Mouse (Mus musculus) neutrophil, adult 5-6 weeks (primary cell): Measurements from ENCODE around the gene Trnp1. TPM values are rescaled to one million over a fixed set of nuclear protein-coding genes. Genes with fewer than 3 reads are reported as not detected.
A peak's percentile ranks its signal among the peaks of the same experiment; 100 is the strongest.
"Not testable (repeated sequence)": the region's sequence is repeated elsewhere in the genome, so short reads cannot be mapped to it uniquely, and the experiment has no call there.

Source experiments
- ATAC-seq: fragments of 151-379, 151-347 bp; 2 replicates; pipeline ENCODE4 v1.8.0; 2017; ENCODE audit warnings: mild to moderate bottlenecking, moderate TSS enrichment; ENCODE audit not compliant: insufficient number of reproducible peaks, poor library complexity, low FRiP score, severe bottlenecking; ENCODE audit errors: extremely low read depth
- total RNA-seq: library from RNA; stranded (forward); fragments of 200-1000 nt; gene quantifications from 2 replicates; pipeline ENCODE4 v1.2.3, GENCODE M21; 2017

Gene Trnp1
- total RNA-seq, result not detected in 2 replicates

DNA sequence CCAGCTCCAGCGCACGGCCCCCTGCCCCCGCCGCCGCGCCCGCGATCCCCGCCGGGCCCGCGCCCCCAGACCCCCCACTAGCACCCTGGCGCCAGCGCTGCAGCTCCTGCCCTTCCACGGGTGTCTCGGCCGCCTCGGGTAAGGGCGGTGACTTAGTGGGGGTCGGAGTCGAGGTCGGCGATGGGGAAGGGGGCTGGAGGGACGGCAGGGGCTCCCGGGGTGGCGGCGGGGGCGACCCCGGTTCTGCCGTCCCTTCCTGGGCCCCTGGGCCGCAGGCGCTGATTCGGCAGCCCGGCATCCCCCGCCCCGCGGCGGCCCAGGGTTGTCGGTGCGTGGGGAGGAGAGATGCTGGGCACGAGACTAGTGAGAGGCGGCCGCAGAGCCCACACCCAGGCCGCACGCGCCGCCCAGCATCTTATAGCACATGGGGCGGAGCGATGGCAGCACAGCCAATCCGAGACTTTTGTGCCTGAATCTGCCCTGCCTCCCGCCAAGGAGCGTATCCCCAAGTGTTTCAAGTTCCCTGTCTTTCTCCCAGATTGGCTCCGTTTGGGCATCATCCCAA lies at the start of gene Trnp1:
Gene Trnp1 (minus strand): TSS at position 391 of the 565 bp plus-strand sequence.
- ATAC-seq, result no peak

- peak; percentile 97 for ATAC-seq
Observed at GRCm38 (mm10) chr4:133545272-133546231, 47.2 kb upstream of the Trnp1 start, which contains the start of gene Nudc. Gene Nudc (minus strand): TSS chr4:133545996.

GRCm38 (mm10) chr4:133536652-133537051 lies 38.3 kb upstream of the Trnp1 start:
- ATAC-seq, result no peak

GRCm38 (mm10) chr4:133536081-133536480 lies 37.7 kb upstream of the Trnp1 start:
- ATAC-seq, result no peak

GRCm38 (mm10) chr4:133532777-133533176 lies 34.4 kb upstream of the Trnp1 start:
- no peak for ATAC-seq

DNA sequence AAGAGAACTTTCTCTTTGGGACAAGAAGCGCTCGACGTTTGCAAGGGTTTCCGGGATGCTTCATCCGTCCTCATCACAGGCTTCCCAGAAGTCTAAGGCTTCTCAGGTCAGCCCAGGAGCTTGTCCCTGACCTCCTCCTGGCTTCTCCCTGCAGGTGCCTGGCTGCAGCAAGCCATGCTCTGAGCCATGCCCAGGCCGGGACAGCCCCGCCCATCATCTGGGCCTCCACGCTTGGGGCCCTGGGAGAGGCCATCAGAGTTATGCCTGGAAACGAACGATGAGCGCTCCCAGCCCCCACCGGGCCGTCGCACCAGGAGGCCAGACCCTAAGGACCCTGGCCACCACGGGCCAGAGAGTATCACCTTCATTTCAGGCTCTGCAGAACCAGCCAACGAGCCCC lies 29.4 kb upstream of the Trnp1 start:
- ATAC-seq, result no peak

DNA sequence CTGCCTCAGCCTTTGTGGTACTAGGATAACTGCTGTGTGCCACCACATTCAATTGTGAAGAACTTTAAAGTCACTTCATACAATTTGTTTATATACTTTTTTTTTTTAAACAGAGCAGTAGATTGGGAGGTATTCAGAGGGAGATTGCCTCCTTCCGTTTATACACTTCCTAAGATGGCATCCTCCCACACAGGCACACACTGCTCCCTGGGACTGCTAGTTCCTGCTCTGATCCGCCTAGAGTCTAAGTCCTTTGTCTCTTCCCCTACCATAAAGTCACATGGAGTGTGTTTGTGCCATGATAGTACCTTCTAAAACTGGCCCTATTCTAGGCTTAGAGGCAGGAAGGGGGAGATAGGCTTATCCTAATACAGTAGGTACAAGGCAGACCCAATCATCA lies 23.2 kb upstream of the Trnp1 start:
- no peak for ATAC-seq

DNA sequence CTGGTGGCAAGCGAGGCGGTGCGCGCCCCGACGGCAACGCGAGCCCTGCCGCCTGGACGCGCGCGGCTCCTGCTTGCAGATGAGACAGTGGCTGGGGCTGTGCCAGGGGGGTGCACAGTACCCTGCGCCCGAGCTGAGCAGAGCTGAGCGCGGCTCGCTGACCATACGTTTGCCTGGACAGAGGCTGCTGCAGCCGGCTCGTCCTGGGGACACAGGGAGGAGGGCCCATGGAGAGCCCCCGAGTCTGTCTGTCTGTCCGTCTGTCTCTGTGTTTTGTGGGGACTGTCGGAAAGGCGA lies 21.0 kb upstream of the Trnp1 start:
- ATAC-seq, result no peak

GRCm38 (mm10) chr4:133518601-133519368 lies 20.4 kb upstream of the Trnp1 start, which contains the start of gene Kdf1:
Gene Kdf1 (plus strand): TSS chr4:133518963.
- ATAC-seq, result no peak

DNA sequence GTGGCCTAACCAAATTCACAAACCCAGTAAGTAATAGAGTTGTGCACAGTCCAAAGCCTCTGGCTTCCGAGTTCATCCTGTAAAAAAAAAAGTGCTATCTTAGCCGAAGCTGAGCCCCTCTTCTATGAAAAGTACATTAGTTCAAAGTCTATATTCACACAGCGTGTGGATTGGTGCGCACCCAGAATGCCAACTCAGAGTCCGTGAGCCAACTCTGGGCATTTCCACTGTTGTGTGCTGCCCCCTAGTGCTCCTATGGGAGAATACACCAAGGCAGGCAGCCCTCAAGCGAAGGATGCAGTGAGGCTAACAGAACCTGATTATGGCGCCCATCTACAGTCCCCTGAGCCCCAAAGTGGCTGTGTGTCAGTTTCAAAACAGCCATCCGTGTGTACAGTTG lies 14.6 kb upstream of the Trnp1 start:
- peak; percentile 69 for ATAC-seq

- ATAC-seq, result not testable (repeated sequence)
Observed at GRCm38 (mm10) chr4:133512511-133512910, 14.2 kb upstream of the Trnp1 start.

DNA sequence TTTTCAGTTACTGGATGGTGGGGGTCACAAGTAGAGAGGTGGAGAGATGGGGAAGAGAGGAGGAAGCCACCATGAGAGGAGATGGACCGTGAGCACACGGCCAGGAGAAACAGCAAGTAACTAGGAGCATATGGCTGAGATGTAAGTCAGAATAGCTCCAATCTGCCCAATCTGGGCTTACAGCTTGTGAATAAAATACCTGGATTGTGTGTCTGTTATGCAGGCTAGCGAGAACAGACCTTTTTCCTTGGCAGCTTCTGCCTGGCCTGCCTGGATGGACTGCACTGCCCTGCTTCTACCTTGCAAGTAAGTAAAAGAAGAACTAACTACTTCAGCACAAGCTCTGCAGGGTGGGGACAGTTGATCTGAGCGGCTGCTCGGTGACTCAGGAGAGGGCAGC lies 12.7 kb upstream of the Trnp1 start:
- no peak for ATAC-seq

DNA sequence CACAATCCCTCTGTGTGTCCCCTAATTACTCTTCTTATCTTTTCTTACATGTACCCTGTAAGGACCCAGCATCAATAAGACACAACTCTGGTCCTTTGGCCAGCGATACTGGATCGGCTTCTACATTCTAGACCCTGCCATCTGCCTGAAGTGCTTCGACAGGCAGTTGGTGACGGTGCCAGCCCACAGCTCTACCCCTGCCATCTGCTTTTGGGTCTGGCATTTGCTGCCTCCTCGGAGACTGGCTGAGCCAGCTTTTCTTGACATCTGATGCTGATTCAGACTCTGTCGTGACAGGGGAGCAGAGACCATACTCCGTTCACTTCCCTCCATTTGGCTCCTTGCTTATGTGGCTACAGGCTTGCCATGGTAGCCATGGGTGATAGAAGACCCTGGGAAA lies 10.6 kb upstream of the Trnp1 start:
- no peak for ATAC-seq

DNA sequence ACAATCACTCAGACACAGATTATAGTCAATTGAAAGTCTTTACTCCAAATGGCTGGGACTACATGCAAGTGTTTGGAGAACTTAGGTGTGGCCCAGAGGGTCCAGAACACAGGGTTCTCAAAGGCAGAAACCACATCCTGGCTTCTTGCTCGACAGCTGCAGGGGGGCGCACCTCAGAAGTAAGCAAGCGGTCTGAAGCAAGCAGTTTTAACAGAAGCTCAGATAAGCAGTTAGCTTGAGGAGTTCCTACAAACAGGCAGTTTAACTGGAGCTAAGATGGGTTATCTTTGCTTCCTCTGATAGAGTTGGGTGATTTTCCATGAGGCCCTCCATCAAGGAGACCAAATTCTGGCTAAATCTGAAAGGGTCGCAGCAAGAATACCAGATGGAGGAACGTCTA lies 8.2 kb upstream of the Trnp1 start:
- no peak for ATAC-seq

- no peak for ATAC-seq
Observed at GRCm38 (mm10) chr4:133504755-133505485, 6.6 kb upstream of the Trnp1 start.

DNA sequence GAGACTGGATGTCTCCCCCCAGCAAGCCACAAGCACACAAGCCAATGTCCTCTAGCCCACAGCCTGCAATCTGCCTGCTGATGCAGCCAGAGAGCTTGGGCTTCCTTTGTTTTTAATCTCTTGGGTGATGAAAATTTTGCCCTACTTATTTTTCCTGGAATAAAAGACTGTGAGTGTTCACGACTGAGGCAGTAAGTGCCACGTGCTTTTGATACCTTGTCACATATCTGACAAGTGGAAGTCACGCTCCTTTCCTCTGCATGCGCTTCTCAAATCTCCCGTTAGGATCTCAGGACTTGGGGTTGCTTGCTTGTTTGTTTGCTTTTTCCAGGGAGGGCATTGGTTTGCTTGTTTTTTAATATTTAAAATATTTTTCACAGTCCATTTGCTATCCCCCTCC lies 6.0 kb upstream of the Trnp1 start:
- no peak for ATAC-seq

DNA sequence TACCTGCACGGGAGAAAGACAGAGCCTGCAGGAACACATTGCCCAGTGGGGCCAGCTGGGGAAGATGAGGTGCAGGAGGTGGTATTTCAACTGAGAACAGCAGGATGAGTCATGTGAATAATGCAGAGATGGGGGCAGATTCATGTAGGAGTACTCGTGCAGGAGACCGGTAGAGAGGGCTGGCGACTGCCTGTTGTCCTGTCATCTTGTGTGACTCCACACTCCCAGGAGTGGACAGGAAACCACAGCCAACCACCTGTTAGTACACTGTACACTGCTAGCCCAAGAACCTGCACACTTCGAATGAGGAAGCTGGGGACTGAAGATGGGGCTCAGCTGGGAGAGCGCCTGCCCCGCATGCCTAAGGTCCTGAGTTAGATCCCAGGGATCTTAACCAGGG lies 3.2 kb upstream of the Trnp1 start:
- no peak; the same call in 1 of the 2 replicates for ATAC-seq

DNA sequence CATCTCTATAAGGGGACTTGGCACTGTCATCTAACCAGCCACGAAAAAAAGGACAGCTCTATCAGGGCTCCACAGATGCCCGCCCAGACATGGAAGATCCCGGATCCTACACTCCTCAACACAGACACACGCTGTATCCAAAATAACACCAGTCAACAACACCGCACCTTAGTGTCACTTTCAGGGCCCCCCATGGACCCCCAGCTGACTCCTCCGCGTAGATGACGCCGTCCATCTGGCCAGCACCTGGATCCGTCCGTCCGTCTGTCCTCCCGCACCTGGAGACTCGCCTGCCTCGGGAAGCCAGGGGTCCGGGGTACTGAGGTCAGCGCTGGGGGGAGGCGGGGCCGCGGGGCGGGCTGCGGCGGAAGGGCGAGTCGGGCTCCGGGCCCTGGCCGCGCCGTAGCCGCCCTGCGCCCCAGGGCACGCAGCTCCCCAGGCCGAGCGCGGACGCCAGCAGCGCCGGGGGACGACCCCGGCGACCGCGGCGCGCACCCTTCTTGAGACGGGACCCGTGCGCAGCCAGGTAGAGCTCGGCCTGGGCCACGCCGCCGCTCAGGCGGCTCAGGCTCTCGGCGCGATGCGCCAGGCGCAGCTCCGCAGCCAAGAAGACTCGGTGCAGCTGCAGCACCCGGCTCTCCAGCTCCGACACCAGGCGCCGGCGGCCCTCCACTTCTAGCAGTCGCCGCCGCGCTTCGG lies 740 bp downstream of the Trnp1 start:
- ATAC-seq, result no peak
